Mouse (Mus musculus) spleen, adult 12 weeks (tissue): ENCODE data around the gene Plekhd1.

ENCODE experiments used
- DNase-seq: peaks from one replicate; pipeline ENCODE4 v3.0.0; 2022; ENCODE audit warnings: low spot score

Gene Plekhd1

DNA sequence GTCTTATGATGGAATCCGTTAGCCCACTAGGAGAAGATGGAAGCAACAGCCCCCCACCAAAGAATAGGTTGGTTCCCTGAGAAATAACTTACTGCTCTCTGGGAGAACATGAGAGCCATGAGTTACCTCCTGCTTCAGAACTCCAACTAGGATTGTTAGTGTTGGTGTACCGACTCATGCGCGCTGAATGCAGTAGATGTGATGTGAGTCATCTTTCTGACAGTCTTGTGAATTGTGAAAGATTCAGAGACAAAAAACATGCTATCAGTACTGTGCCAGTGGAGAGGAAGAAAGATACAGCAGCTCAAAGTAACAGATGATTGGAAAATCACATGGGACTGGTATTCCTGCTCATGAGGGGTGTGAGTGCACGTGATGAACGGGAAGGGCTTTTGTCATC is 59.2 kb downstream of the Plekhd1 start:
- no peak for DNase-seq

DNA sequence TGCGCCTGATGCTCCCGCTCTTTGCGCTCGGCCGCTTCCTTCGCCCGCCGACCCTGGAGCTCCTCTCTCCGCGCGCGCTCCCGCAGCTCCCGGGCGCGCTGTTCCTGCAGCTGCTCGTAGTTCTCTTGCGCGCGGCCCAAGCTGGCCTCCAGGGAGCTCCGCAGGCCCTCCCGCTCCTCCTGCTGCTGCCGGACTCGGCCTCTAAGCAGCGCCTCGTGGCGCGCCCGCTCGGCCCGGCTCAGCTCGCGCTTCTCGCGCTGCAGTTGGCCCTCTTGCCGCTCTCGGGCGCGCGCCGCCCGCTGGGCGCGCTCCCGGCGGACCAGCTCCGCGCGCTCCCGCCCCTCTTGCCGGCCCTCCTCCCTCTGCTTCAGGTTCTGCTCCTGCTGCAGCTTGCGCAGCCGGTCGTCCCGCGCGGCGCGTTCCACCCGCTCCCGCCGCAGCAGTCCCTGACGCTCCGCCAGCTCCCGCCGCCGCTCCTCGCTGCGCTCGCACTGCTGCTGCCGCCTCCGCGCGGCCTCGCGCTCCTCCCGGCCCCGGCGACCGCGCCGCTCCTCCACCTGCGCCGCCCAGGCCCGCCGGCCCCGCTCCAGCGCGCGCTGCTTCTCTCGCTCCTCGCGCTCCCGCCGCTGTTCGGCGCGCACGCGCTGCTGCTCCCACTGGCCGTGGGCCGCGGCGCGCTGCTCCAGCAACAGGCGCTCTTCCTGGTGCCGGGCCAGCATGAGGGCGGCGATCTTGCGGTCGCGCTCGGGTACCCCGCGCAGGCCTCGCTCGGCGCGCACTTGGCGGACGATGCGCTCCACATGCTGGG is 65.6 kb downstream of the Plekhd1 start:
- peak; percentile 9 for DNase-seq

- DNase-seq = peak; percentile 6
Measured at GRCm38 (mm10) chr12:80758559-80759386, 66.4 kb downstream of the Plekhd1 start.

DNA sequence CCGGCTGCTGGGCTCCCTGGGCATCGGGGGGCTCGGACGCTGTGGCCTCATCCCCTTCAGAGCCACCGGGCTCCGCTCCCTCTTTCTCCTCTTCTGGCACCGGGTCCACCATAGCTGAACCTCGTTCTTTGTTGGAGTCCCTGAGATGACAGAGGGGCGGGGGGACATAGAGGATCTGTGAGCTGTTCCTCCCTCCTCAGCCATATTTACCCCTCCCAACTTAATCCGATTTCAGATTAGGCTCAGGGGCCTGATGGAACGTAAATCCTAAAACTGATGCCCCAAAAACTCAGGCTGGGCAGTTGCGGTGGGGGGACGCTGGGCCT is 67.0 kb downstream of the Plekhd1 start:
- no peak for DNase-seq

- DNase-seq = no peak
Measured at GRCm38 (mm10) chr12:80759713-80760395, 67.5 kb downstream of the Plekhd1 start.

GRCm38 (mm10) chr12:80760396-80760801 is 68.0 kb downstream of the Plekhd1 start, which contains the start of gene Ccdc177:
TSS of gene Ccdc177 (minus strand) at chr12:80760687.
- DNase-seq = peak; percentile 54

GRCm38 (mm10) chr12:80762982-80763381 is 70.6 kb downstream of the Plekhd1 start:
- DNase-seq = no peak

- no peak for DNase-seq
Measured at GRCm38 (mm10) chr12:80764116-80764515, 71.7 kb downstream of the Plekhd1 start.

- DNase-seq = peak; percentile 76
Measured at GRCm38 (mm10) chr12:80769697-80770096, 77.3 kb downstream of the Plekhd1 start.
